Mouse (Mus musculus) layer of hippocampus, adult 9-11 months (tissue): ENCODE data around the gene Adad2.

Experiments used
- DNase-seq: peaks from one replicate; pipeline ENCODE4 v3.0.0; 2022

Adad2 gene

GRCm38 (mm10) chr8:119617586-119617985 is 5.0 kb downstream of the Adad2 start:
- no peak for DNase-seq

- no peak for DNase-seq
Measured at GRCm38 (mm10) chr8:119618887-119619286, 6.3 kb downstream of the Adad2 start.

DNA sequence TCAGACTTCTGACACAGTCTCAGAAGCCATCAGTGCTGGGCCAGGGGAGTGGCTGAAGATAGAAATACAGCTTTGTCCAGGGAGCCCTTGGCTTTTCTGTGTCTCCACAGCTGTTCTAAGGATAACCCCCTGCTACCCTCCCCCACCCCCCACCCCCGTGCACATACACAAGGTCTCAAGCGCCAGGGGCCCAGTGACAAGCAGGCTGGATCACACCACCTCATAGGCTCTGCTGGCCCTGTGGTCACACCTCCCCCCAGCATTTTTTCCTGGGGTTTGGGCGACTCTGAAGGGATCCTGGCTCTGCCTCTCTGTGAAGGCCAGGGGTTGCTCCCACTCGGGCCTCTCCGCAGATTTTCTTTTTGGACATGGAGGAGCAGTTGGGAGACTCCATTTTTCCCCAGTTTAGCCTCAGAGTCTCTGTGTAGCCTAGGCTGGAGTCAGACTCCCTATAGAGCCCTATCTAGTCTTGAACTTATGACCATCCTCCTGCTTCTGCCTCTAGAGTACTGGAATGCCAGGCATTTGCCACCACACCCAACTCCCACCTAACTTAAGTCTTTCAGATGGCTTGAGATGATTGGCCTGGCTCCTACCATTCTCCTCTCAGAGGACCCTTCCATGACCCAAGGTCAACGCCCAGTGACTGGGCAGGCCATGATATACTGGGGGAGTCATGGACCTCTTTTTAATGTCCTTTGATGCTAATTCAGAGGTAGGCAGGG is 7.7 kb downstream of the Adad2 start:
- DNase-seq, result no peak

- DNase-seq, result no peak
Measured at GRCm38 (mm10) chr8:119620848-119621465, 8.4 kb downstream of the Adad2 start.

DNA sequence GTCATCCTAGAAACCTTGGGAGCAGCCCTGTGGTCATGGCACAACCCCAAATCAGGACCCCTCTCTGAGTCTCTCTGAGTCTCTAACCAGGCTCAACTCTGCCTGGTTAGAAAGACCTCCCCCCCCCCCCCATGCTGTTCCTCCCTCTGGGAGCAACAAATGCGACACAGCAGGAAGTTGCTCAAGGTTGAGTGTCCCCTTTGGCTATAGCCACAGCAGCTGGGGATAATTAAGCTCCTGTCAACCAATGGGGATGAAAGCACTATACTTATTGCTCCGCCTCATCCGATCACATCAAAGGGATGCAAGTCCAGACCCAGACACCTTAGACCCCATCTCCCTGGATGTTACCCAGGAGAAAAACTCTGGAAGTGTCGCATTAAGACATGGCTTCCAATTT is 10.0 kb downstream of the Adad2 start:
- no peak for DNase-seq

GRCm38 (mm10) chr8:119623061-119623460 is 10.5 kb downstream of the Adad2 start:
- DNase-seq, result no peak

GRCm38 (mm10) chr8:119623744-119624143 is 11.2 kb downstream of the Adad2 start:
- no peak for DNase-seq

DNA sequence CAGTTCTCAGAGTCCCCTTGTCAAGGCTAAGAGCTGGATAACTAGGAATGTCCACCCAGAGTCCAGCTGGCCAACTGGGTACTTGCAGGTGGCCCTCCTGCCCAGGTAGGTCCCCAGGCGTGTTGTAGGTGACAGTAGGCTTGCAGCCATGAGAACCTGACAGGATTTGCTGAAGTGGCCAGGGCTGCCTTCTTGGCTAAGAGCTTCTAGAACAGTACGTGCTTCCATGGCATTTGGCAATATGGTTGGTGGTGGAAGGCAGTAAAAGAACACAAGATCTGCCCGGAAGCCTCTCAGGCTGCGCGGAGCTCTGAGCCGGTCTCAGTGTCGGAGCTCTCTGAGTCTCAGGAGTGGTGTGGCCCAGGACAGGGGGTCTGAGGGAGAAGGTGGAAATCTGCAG is 12.4 kb downstream of the Adad2 start:
- DNase-seq, result no peak

- DNase-seq, result no peak
Measured at GRCm38 (mm10) chr8:119625788-119626187, 13.2 kb downstream of the Adad2 start.

- no peak for DNase-seq
Measured at GRCm38 (mm10) chr8:119627199-119627598, 14.7 kb downstream of the Adad2 start.

- DNase-seq, result no peak
Measured at GRCm38 (mm10) chr8:119627613-119628359, 15.2 kb downstream of the Adad2 start.

GRCm38 (mm10) chr8:119630841-119631240 is 18.3 kb downstream of the Adad2 start:
- no peak for DNase-seq

- no peak for DNase-seq
Measured at GRCm38 (mm10) chr8:119632246-119632645, 19.7 kb downstream of the Adad2 start.

GRCm38 (mm10) chr8:119632909-119633308 is 20.4 kb downstream of the Adad2 start:
- no peak for DNase-seq

DNA sequence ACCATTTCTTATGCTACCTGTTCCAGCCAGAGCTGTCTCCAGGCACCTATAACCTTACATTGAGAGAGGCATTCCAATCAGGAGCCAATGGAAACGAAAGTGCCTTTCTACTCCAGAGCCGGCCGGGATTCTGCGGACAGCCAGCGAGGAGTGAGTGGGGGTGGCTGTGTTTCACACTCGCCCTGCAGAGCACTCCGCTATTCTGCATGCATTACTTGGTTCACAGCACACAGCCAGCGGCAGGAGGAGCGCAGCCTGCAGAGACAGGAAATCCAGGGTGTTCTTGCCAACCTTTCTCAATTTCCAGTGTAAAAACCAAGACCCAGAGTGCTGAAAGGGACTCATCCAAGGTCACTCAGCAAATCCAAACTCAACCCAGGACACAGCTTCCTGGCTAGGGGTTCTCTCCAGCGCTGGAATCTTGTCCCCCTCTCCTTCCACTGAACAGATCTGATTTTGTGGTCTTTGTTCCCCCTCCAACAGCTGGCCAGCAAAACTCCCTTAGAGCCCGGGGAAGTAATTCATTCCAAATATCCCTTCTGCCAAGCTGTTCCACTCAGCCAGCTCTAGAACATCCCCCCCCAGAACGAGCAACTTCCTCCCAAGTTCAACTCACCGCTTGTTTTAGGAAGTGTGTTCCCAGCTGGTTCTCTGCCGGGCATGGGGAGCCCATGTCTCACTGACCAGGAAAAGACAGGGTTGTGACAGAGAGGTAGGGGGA is 22.2 kb downstream of the Adad2 start:
- DNase-seq, result no peak

DNA sequence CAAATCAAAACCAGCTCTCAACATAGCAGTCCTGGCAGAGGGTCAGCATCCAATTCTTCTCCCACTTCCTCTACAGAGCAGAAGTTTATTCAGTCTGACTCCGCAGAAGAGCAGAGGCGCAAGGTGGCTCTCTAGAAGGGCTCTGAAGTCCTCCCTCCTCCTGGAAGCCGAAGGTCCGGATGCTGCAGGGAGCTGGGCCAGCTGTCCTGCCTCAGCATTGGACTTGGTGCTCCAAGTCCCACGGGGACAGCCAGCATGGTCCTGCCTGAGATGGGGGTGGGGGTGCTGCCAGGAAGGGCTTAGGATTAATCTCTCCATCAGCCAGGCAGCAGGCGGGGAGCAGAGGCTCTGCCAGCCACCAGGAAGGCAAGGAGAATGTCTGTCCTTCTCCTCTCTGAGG is 22.8 kb downstream of the Adad2 start, which contains the start of gene Kcng4:
TSS of gene Kcng4 (minus strand) at position 303 of the 400 bp plus-strand sequence.
- no peak for DNase-seq

DNA sequence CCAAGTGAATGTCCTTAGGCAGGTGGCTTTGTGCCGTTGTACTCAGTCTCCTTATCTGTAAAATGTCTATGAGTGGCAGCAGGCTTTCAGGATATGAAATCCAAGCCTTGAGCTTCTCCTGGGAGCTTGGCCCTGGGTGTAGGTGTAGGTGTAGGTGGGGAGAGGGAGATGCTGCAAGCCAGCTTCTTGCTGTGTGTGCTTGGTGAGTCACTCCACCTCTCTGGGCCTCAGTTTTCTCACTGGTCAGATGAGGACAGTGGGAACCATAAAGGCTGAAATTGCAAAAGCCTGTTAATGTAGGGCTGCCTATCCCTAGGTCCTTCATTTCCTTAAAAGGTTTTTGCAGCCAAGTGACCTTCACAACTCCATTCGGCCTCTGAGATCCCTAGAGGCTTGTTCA is 23.4 kb downstream of the Adad2 start:
- DNase-seq, result no peak

- DNase-seq, result no peak
Measured at GRCm38 (mm10) chr8:119636766-119637165, 24.2 kb downstream of the Adad2 start.

DNA sequence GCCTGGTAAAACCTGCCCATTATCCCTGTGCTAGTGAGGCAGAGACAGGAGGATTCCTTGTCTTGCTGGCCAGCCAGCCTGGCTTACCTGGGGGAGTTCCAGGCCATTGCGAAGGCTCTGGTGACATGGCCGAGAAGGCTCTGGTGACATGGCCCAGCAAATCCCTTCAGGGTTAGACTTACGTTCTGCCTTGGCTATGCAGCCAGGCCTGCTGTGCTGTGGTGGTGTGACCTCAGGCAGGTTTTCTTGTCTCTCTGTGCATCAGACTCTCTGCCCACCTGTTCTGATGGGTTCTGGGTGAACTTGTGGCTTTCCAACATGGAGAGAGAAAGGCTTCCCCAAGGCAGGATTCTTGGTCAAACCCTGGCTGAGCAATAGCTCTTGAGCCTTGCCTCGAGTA is 24.8 kb downstream of the Adad2 start:
- no peak for DNase-seq

- DNase-seq, result no peak
Measured at GRCm38 (mm10) chr8:119638261-119638660, 25.7 kb downstream of the Adad2 start.

GRCm38 (mm10) chr8:119639798-119640197 is 27.3 kb downstream of the Adad2 start:
- no peak for DNase-seq

DNA sequence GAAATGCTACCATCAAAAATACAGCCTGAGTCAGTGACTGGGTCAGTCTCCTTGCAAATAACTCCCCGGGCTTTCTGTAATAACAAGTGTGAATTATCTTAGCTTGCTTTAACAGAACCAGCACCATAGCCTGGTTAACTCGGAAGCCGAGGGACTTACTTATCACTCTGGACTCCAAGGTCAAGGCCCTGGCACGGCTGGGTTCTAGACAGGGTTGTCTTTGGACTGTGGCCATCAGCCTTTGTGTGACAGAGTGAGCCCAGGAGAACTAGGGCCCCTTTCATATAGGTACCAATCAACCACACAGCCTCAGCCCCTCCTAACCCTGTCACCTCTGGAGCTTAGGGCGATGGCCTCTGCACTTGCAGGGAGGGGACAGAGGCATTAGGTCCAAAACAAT is 28.5 kb downstream of the Adad2 start:
- DNase-seq, result no peak

- DNase-seq, result no peak
Measured at GRCm38 (mm10) chr8:119642960-119643359, 30.4 kb downstream of the Adad2 start.
